Mouse (Mus musculus) myocyte (in vitro differentiated cells): ENCODE measurements around the gene Mad1l1. TPM values are rescaled to one million over a fixed set of nuclear protein-coding genes. Genes with fewer than 3 reads are reported as not detected.

Source experiments
- H3K27me3 ChIP-seq: one replicate; pipeline ENCODE4 v1.6.1; 2011; ENCODE audit not compliant: control insufficient read depth, insufficient read depth, insufficient read length
- H3K36me3 ChIP-seq: one replicate; pipeline ENCODE4 v1.6.1; 2011; ENCODE audit not compliant: control insufficient read depth, insufficient read depth
- H3K4me2 ChIP-seq: one replicate; pipeline ENCODE4 v1.6.1; 2011; ENCODE audit warnings: low read depth, control low read depth
- H3K4me3 ChIP-seq: one replicate; pipeline ENCODE4 v1.5.1; 2011; ENCODE audit warnings: mild to moderate bottlenecking, control low read depth, moderate library complexity
- H3K79me2 ChIP-seq: one replicate; pipeline ENCODE4 v1.6.1; 2011; ENCODE audit not compliant: control insufficient read depth, insufficient read depth
- H3ac ChIP-seq: one replicate; pipeline ENCODE4 v1.6.1; 2011; ENCODE audit not compliant: control insufficient read depth, insufficient read length
- CEBPB ChIP-seq: IDR thresholded peaks from 2 replicates; pipeline ENCODE4 v1.6.1; 2011; ENCODE audit warnings: mild to moderate bottlenecking, moderate library complexity; ENCODE audit not compliant: poor library complexity, insufficient read depth, severe bottlenecking
- E2F4 ChIP-seq: IDR thresholded peaks from one replicate; pipeline ENCODE4 v1.6.1; 2011; ENCODE audit warnings: mild to moderate bottlenecking, control low read depth, moderate library complexity; ENCODE audit not compliant: insufficient read depth
- MAX ChIP-seq: IDR thresholded peaks from one replicate; pipeline ENCODE4 v1.6.1; 2011; ENCODE audit warnings: low read depth, mild to moderate bottlenecking, control low read depth
- MYOD1 ChIP-seq, 3 experiments: IDR thresholded peaks; one replicate each; pipeline ENCODE4 v1.6.1; 2011; ENCODE audit warnings: control low read depth in 2 of 3, low read depth in 2 of 3, mild to moderate bottlenecking in 2 of 3, moderate library complexity in 1 of 3; ENCODE audit not compliant: insufficient read length in 2 of 3, control insufficient read depth in 1 of 3
- MYOG ChIP-seq, 3 experiments: IDR thresholded peaks; one replicate each; pipeline ENCODE4 v1.6.1; 2011; ENCODE audit warnings: control low read depth in 2 of 3, low read depth in 2 of 3, mild to moderate bottlenecking in 2 of 3; ENCODE audit not compliant: insufficient read length in 2 of 3, control insufficient read depth in 1 of 3, insufficient read depth in 1 of 3
- POLR2A ChIP-seq: IDR thresholded peaks from one replicate; pipeline ENCODE4 v1.6.1; 2011; ENCODE audit warnings: low read depth, mild to moderate bottlenecking, control low read depth, moderate library complexity; ENCODE audit not compliant: insufficient read length
- POLR2AphosphoS2 ChIP-seq: IDR thresholded peaks from one replicate; pipeline ENCODE4 v1.6.1; 2011; ENCODE audit warnings: low read depth, control low read depth; ENCODE audit not compliant: insufficient read length
- REST ChIP-seq: IDR thresholded peaks from one replicate; pipeline ENCODE4 v1.6.1; 2011; ENCODE audit warnings: mild to moderate bottlenecking, control low read depth, moderate library complexity; ENCODE audit not compliant: insufficient read depth, insufficient read length
- SRF ChIP-seq: IDR thresholded peaks from one replicate; pipeline ENCODE4 v1.6.1; 2011; ENCODE audit warnings: low read depth; ENCODE audit not compliant: control insufficient read depth, insufficient read length
- TCF12 ChIP-seq: IDR thresholded peaks from one replicate; pipeline ENCODE4 v1.6.1; 2011; ENCODE audit warnings: mild to moderate bottlenecking, control low read depth; ENCODE audit not compliant: poor library complexity, insufficient read depth, severe bottlenecking
- TCF3 ChIP-seq: IDR thresholded peaks from one replicate; pipeline ENCODE4 v1.6.1; 2011; ENCODE audit warnings: low read depth, control low read depth; ENCODE audit not compliant: insufficient read length
- USF1 ChIP-seq: IDR thresholded peaks from one replicate; pipeline ENCODE4 v1.6.1; 2011; ENCODE audit warnings: low read depth, mild to moderate bottlenecking, control low read depth, moderate library complexity
- polyA plus RNA-seq: library from polyadenylated mRNA; unstranded; fragments of >200 nt; fragmentation: generic; extraction: Trizol; gene quantifications from one replicate; pipeline ENCODE4 v1.2.1, GENCODE M21; 2012; ENCODE audit warnings: missing spikeins

Gene Mad1l1
- polyA plus RNA-seq, 1 experiment: 35.6 TPM

DNA sequence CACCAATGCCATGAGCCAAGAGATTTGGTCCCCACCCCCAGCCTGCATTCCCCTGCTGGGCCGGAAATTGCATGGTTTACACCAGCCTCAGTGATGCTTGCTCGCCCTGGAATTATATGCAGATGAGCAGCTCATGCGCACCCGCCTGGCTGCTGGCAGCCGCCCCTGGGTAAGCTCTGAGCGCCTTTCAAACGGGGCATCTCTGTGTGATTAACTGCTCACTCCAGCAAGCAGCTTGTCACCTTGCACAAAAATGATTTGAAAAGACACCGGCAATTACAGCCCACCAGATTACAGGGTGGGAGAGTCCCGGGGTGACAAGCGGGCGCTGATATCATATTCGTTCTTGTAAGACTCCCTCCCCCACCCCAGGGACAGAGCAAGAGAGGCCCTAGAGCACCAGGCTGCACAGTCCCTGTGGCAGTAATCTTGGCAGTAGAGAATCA is 247.7 kb downstream of the Mad1l1 start:
- no peak overlapping the region for H3ac ChIP-seq
- TF ChIP-seq MYOD1 (IDR thresholded peaks at IDR 0.05; ENCODE audit: control insufficient read depth in 1 of 3, insufficient read length in 2 of 3, low read depth in 2 of 3) (no peak), MAX (no peak), CEBPB (no peak), USF1 (no peak), E2F4 (no peak), POLR2AphosphoS2 (no peak), SRF (no peak), TCF3 (no peak), TCF12 (no peak), MYOG (IDR thresholded peaks at IDR 0.05; ENCODE audit: control insufficient read depth in 1 of 3, insufficient read depth in 1 of 3, insufficient read length in 2 of 3, low read depth in 2 of 3) (no peak), REST (no peak)
- H3K27me3 ChIP-seq: no peaks in the 10 kb centered on the region
- H3K36me3 ChIP-seq: no peaks in the 10 kb centered on the region
- no peak overlapping the region for H3K4me2 ChIP-seq
- H3K79me2 ChIP-seq: no peaks in the 10 kb centered on the region
- no peak overlapping the region for H3K4me3 ChIP-seq

DNA sequence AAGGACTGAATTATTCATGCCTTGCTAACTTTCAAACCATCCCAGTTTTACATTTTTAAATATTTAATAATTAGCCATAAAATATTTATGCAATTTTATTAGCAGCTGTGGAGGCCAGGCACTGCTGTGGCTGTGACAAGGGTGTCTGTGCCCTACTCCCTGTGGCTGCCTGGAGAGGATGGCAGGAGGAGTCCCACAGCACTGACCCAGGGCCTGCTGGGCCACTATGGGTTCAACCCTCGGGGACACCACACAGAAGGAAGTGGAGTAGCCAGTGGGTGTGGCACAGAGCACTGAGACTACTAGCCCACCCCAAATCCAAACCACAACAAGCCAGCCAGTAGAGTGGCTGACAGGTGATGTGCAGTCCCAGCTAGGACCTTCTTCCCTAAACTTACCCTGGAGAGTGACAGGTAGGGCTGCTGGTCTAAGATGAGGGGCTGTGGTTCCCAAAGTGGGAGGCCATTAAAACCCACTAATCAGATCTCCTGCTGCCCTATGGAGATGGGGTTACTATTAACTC is 248.1 kb downstream of the Mad1l1 start:
- no peak for TF ChIP-seq SRF
- TF ChIP-seq REST: no peak
- TF ChIP-seq USF1: no peak
- TF ChIP-seq MYOD1 (IDR thresholded peaks at IDR 0.05; ENCODE audit: control insufficient read depth in 1 of 3, insufficient read length in 2 of 3, low read depth in 2 of 3): peak in 1 of 3 experiments; percentile 61
- no peak for TF ChIP-seq POLR2A
- no peak for TF ChIP-seq MAX
- peak in 1 of 3 experiments; percentile 33 for TF ChIP-seq MYOG (IDR thresholded peaks at IDR 0.05; ENCODE audit: control insufficient read depth in 1 of 3, insufficient read depth in 1 of 3, insufficient read length in 2 of 3, low read depth in 2 of 3)
- Histone ChIP-seq H3K36me3 (no peaks in the 10 kb centered on the region), H3K4me2 (no peak overlapping the region), H3ac (no peak overlapping the region), H3K4me3 (no peak overlapping the region), H3K27me3 (no peaks in the 10 kb centered on the region), H3K79me2 (no peaks in the 10 kb centered on the region)

DNA sequence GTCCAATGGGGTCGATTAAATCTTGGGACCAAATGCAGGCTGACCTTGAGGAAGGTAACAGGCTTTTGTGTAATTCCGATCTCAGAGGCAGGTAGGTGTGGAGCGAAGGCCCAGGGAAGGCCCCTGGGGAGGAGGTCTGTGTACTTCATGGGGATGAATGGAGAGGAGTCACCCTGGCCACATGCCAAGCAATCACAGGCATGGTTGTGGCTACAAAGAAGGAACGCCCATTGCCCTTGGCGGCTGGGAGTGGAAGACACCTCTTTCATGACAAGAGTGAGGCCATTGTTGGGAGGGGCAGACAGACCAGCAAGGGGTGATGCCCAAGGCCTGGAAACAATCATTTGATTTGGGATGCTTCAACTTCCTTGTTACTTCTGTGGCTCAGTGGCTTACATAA is 252.8 kb downstream of the Mad1l1 start:
- H3K27me3 ChIP-seq: no peaks in the 10 kb centered on the region
- H3K36me3 ChIP-seq: no peaks in the 10 kb centered on the region
- no peaks in the 10 kb centered on the region for H3K79me2 ChIP-seq
- H3ac ChIP-seq: no peak overlapping the region
- TF ChIP-seq MAX (no peak), TCF3 (no peak), E2F4 (no peak), MYOD1 (IDR thresholded peaks at IDR 0.05; ENCODE audit: control insufficient read depth in 1 of 3, insufficient read length in 2 of 3, low read depth in 2 of 3) (no peak), POLR2AphosphoS2 (no peak), POLR2A (no peak), SRF (no peak), REST (no peak), USF1 (no peak)
- no peak overlapping the region for H3K4me3 ChIP-seq
- no peak overlapping the region for H3K4me2 ChIP-seq

DNA sequence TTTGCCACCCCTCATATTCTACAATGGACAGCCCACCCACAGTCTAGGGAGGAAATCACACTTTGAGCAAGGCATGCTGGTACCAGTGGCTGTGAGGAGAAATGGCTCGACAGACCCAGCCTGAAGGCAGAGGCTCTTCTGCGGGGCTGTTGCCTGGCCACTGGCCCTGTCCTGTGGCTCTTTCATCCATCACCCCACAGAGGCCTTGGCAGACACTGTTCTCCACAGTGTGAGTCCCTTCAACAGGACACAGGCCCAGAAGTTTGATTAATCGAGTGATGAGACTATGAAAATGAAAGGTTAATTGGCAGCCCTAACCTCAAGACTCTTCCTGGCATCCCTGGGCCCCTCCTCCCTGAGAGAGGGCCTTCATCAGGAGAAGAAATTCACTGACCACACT is 253.3 kb downstream of the Mad1l1 start:
- H3K4me2 ChIP-seq: no peak overlapping the region

DNA sequence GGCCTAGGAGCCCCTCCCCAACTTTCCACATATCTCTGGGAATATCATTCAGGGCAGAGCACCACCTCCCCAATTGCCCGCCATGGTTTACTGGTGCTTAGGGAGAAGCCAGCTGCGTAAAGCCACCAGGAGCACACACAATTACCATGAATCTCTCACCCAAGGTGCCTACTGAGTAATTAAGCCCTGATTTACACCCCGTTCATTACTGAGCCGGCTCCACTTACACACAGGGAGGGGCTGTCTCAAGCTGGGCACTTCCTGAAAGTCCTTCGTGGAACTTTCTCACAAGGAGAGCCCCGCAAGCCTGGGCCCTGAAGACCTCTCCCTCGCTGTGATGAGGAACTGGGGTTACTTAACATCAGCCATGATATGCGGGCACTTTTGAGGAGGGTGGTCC is 254.6 kb downstream of the Mad1l1 start:
- no peak overlapping the region for H3K4me2 ChIP-seq
- H3K4me3 ChIP-seq: no peak overlapping the region
- H3K27me3 ChIP-seq: no peaks in the 10 kb centered on the region
- no peaks in the 10 kb centered on the region for H3K79me2 ChIP-seq
- no peak overlapping the region for H3ac ChIP-seq
- H3K36me3 ChIP-seq: no peaks in the 10 kb centered on the region
- no peak for TF ChIP-seq SRF
- no peak for TF ChIP-seq REST

More for the DNA sequence above, 253.3 kb downstream of the Mad1l1 start:
- no peaks in the 10 kb centered on the region for H3K27me3 ChIP-seq
- TF ChIP-seq E2F4 (no peak), TCF12 (no peak), TCF3 (no peak), MYOG (IDR thresholded peaks at IDR 0.05; ENCODE audit: control insufficient read depth in 1 of 3, insufficient read depth in 1 of 3, insufficient read length in 2 of 3, low read depth in 2 of 3) (no peak), POLR2A (no peak), SRF (no peak), POLR2AphosphoS2 (no peak), MAX (no peak)
- no peaks in the 10 kb centered on the region for H3K36me3 ChIP-seq
- no peak overlapping the region for H3K4me3 ChIP-seq
- H3K79me2 ChIP-seq: no peaks in the 10 kb centered on the region
- H3ac ChIP-seq: no peak overlapping the region

DNA sequence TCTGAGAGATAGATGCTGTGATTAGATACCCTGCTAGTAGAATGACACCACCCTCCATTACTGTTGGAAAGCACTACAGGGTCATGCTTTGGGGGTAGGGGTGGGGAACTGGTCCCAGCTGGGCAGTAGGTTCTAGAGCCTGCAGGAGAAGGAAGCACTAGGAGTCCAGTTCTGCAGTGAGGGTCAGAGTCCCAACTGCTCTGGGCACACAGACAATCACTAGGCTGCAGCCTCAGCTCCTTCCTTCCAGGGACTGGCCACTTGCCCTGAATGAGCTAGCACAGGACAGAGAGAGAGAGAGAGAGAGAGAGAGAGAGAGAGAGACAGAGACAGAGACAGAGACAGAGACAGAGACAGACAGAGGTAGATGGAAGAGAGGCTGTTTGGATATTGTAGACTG is 255.1 kb downstream of the Mad1l1 start:
- TF ChIP-seq MYOD1 (IDR thresholded peaks at IDR 0.05; ENCODE audit: control insufficient read depth in 1 of 3, insufficient read length in 2 of 3, low read depth in 2 of 3): no peak
- no peak for TF ChIP-seq SRF
- TF ChIP-seq POLR2A: no peak
- no peak for TF ChIP-seq E2F4
- TF ChIP-seq TCF12: no peak
- TF ChIP-seq POLR2AphosphoS2: no peak
- no peak for TF ChIP-seq REST
- no peak for TF ChIP-seq TCF3
- TF ChIP-seq MYOG (IDR thresholded peaks at IDR 0.05; ENCODE audit: control insufficient read depth in 1 of 3, insufficient read depth in 1 of 3, insufficient read length in 2 of 3, low read depth in 2 of 3): no peak
- no peak for TF ChIP-seq USF1
- TF ChIP-seq MAX: no peak
- no peak for TF ChIP-seq CEBPB
- H3K79me2 ChIP-seq: no peaks in the 10 kb centered on the region
- no peak overlapping the region for H3ac ChIP-seq

More for the DNA sequence above, 255.1 kb downstream of the Mad1l1 start:
- no peaks in the 10 kb centered on the region for H3K27me3 ChIP-seq
- no peaks in the 10 kb centered on the region for H3K36me3 ChIP-seq
- H3K4me3 ChIP-seq: no peak overlapping the region
- H3K4me2 ChIP-seq: no peak overlapping the region
